Mouse (Mus musculus): ENCODE results near the gene Gpr19.

DNA sequence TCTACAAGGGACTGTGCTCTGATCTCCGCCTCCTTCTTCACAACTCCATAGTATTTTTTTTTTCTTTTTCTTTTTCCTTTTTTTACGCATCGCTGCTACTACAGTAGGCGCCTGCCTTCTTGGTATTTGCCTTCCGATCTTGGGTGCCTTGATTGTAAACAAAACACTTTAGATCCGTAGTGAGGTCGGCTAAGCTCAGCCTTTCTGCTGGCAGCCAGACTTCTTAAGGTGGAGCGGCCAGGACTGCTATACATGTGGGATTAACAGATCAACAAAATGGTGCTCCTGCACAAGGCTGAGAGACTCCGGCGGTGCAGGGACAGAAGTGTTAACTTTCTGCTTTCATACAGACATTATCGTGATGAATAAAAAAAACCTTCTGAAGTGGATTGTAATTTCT lies 18.7 kb upstream of the Gpr19 start:
- no peak for TF ChIP-seq ZNF384 (IDR thresholded peaks at IDR 0.05; ENCODE audit: low read depth, low read length)
- TF ChIP-seq MAFK (IDR thresholded peaks at IDR 0.05; ENCODE audit: insufficient read depth, low read depth, low read length): no peak
